Comparison of ENCODE assay signal across 24 mouse cellular contexts in the genomic region with DNA sequence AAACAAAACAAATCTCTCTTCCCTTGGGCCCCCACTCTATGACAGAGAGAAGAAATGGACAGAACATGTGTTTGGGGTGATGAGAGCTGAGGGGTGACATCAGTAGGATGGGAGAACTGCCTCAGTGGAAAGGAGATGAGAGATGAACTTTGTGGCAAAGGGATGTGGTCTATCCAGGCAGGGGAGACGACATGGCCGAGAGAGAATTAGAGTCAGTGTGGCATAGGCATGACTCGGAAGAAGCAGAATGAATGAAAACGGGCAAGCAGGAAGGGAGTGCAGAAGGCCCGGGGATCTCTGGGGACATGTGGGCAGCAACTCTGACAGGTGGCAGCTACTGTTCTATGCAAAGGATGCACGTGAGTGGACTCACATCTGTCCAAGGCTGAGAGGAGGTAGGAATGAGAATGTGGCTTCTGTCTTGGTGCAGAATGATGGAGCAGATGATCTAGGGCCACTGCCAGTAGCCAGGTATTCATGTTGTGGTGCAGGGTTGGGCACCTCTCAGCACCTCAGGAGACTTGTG.
DNase-seq lines count a peak whose midpoint lies in the region; ATAC-seq lines count a peak whose summit lies in the region.
"Had no signal": no experiment of that assay in that cellular context is flagged by ENCODE, and none has a peak within 500 bp of the region (broad histone marks: within the 10 kb centered on the region; RNA-seq: fewer than 3 reads in every experiment).

No protein-coding gene starts in this region.

- ATAC-seq in frontal cortex, adult (ENCODE audit: low TSS enrichment): peak; percentile 1; the same call in 1 of the 2 replicates
- peak; percentile 46 for ATAC-seq in neutrophil, adult 5-6 weeks (ENCODE audit: extremely low read depth, insufficient number of reproducible peaks, low FRiP score, poor library complexity, severe bottlenecking)
- ATAC-seq in megakaryocyte, adult 5-6 weeks (ENCODE audit: poor library complexity, severe bottlenecking): no peak
- ATAC-seq in midbrain, embryonic 14.5 days (ENCODE audit: low FRiP score, low TSS enrichment): no peak
- ATAC-seq: intestine, postnatal 0 days had no signal

- DNase-seq in frontal cortex, postnatal 10 days (ENCODE audit: low spot score in 2 of 2): no peak
- peak; percentile 38 to 44 for DNase-seq in spleen, postnatal 36 days (ENCODE audit: low spot score in 2 of 2)
- DNase-seq in spleen, postnatal 14 days (ENCODE audit: low spot score in 2 of 2): no peak
- peak; percentile 63 for DNase-seq in T-cell, adult 2 months (ENCODE audit: low spot score)
- DNase-seq in midbrain, embryonic 14.5 days: no peak
- DNase-seq: gastrocnemius, postnatal 36 days; kidney, adult 9 months; lung, embryonic 14.5 days; retina, postnatal 1 day; spleen, adult 18-20 months had no signal

- no peak overlapping the region for H3K4me2 ChIP-seq in midbrain, embryonic 14.5 days (ENCODE audit: low read length)
- H3K4me2 ChIP-seq: embryonic facial prominence, embryonic 13.5 days; forebrain, embryonic 12.5 days; heart, embryonic 12.5 days; hindbrain, embryonic 14.5 days; limb, embryonic 15.5 days; lung, embryonic 14.5 days; midbrain, embryonic 11.5 days had no signal

- H3K27ac ChIP-seq in midbrain, embryonic 14.5 days (replicated peaks; ENCODE audit: low read depth, low read length): no peak overlapping the region
- H3K27ac ChIP-seq: embryonic facial prominence, embryonic 13.5 days; forebrain, embryonic 12.5 days; gastrocnemius, adult 2 months; heart, adult 2 months; hindbrain, embryonic 14.5 days; limb, embryonic 15.5 days; liver, embryonic 14.5 days had no signal

- H3K9ac ChIP-seq in midbrain, embryonic 14.5 days (replicated peaks; ENCODE audit: low read length): no peak overlapping the region
- H3K9ac ChIP-seq: embryonic facial prominence, embryonic 13.5 days; forebrain, embryonic 12.5 days; heart, embryonic 12.5 days; hindbrain, embryonic 14.5 days; limb, embryonic 15.5 days; liver, embryonic 14.5 days; lung, embryonic 14.5 days had no signal

- no peaks in the 10 kb centered on the region for H3K4me1 ChIP-seq in midbrain, embryonic 14.5 days (ENCODE audit: control insufficient read depth, insufficient read depth, low read length)
- H3K4me1 ChIP-seq: forebrain, embryonic 12.5 days; heart, embryonic 12.5 days had no signal

- H3K9me3 ChIP-seq in midbrain, embryonic 14.5 days (ENCODE audit: control insufficient read depth, low read length): no peaks in the 10 kb centered on the region

- 91% methylated on average over 6 of the region's 6 CpGs for WGBS in midbrain, embryonic 14.5 days

- H3K4me3 ChIP-seq in midbrain, embryonic 14.5 days (replicated peaks; ENCODE audit: low read depth, low read length): no peak overlapping the region
- H3K4me3 ChIP-seq: embryonic facial prominence, embryonic 13.5 days; forebrain, embryonic 12.5 days; gastrocnemius, adult 2 months; heart, adult 2 months; heart, embryonic 12.5 days; limb, embryonic 10.5 days; limb, embryonic 15.5 days had no signal

- H3K27me3 ChIP-seq in midbrain, embryonic 14.5 days (ENCODE audit: control insufficient read depth, insufficient read depth, low read length): no peaks in the 10 kb centered on the region
- H3K27me3 ChIP-seq: embryonic facial prominence, embryonic 13.5 days; forebrain, embryonic 12.5 days; heart, embryonic 12.5 days; limb, embryonic 15.5 days had no signal

- H3K36me3 ChIP-seq in midbrain, embryonic 14.5 days (ENCODE audit: control insufficient read depth, insufficient read depth, low read length): no peaks in the 10 kb centered on the region
- H3K36me3 ChIP-seq: embryonic facial prominence, embryonic 13.5 days; forebrain, embryonic 12.5 days; heart, embryonic 12.5 days; limb, embryonic 15.5 days had no signal

Comparison
In these comparisons a context has a peak if more than half of its experiments do, and no peak if none do; other contexts are left out.
1. DNase-seq: peak in spleen, postnatal 36 days (2 of 2) and T-cell, adult 2 months (single experiment); none in frontal cortex, postnatal 10 days (0 of 2), spleen, postnatal 14 days (0 of 2) and midbrain, embryonic 14.5 days (single experiment).
2. ATAC-seq: peak in frontal cortex, adult (single experiment) and neutrophil, adult 5-6 weeks (single experiment); none in megakaryocyte, adult 5-6 weeks (single experiment) and midbrain, embryonic 14.5 days (single experiment).